Mouse (Mus musculus): ENCODE data around the gene Ppat.
A peak's percentile ranks its signal among the peaks of the same experiment; 100 is the strongest.
"Not testable (repeated sequence)": the region's sequence is repeated elsewhere in the genome, so short reads cannot be mapped to it uniquely, and the experiment has no call there.

Ppat gene

GRCm38 (mm10) chr5:76947758-76948157 is 3.6 kb downstream of the Ppat start:
- no peak for DNase-seq (ENCODE audit: low read depth, low spot score)

- no peak for DNase-seq (ENCODE audit: low read depth, low spot score)
Measured at GRCm38 (mm10) chr5:76947142-76947541, 4.2 kb downstream of the Ppat start.

- no peak for DNase-seq (ENCODE audit: low read depth, low spot score)
Measured at GRCm38 (mm10) chr5:76945678-76946033, 5.7 kb downstream of the Ppat start.

- DNase-seq (ENCODE audit: low read depth, low spot score) = no peak
Measured at GRCm38 (mm10) chr5:76944965-76945677, 6.3 kb downstream of the Ppat start.

GRCm38 (mm10) chr5:76942505-76942904 is 8.9 kb downstream of the Ppat start:
- no peak for DNase-seq (ENCODE audit: low read depth, low spot score)

GRCm38 (mm10) chr5:76941975-76942374 is 9.4 kb downstream of the Ppat start:
- DNase-seq (ENCODE audit: low read depth, low spot score) = no peak

GRCm38 (mm10) chr5:76939717-76940116 is 11.7 kb downstream of the Ppat start:
- no peak for DNase-seq (ENCODE audit: low read depth, low spot score)

GRCm38 (mm10) chr5:76929180-76929877 is 22.0 kb downstream of the Ppat start:
- no peak for DNase-seq (ENCODE audit: low read depth, low spot score)

GRCm38 (mm10) chr5:76928124-76928832 is 23.1 kb downstream of the Ppat start:
- DNase-seq (ENCODE audit: low read depth, low spot score) = peak; percentile 73

GRCm38 (mm10) chr5:76924296-76924695 is 27.1 kb downstream of the Ppat start:
- DNase-seq (ENCODE audit: low read depth, low spot score) = no peak

GRCm38 (mm10) chr5:76923428-76923827 is 27.9 kb downstream of the Ppat start:
- DNase-seq (ENCODE audit: low read depth, low spot score) = no peak

- DNase-seq (ENCODE audit: low read depth, low spot score) = no peak
Measured at GRCm38 (mm10) chr5:76922833-76923232, 28.5 kb downstream of the Ppat start.

GRCm38 (mm10) chr5:76912522-76912921 is 38.9 kb downstream of the Ppat start:
- not testable (repeated sequence) for DNase-seq (ENCODE audit: low read depth, low spot score)

GRCm38 (mm10) chr5:76910807-76911206 is 40.6 kb downstream of the Ppat start:
- no peak for DNase-seq (ENCODE audit: low read depth, low spot score)

- DNase-seq (ENCODE audit: low read depth, low spot score) = no peak
Measured at GRCm38 (mm10) chr5:76906155-76906499, 45.3 kb downstream of the Ppat start.

GRCm38 (mm10) chr5:76905405-76906154 is 45.8 kb downstream of the Ppat start, which contains the start of gene Aasdh:
Gene Aasdh (minus strand): TSS chr5:76905514.
- DNase-seq (ENCODE audit: low read depth, low spot score) = peak; percentile 97

- DNase-seq (ENCODE audit: low read depth, low spot score) = peak; percentile 8
Measured at GRCm38 (mm10) chr5:76904713-76905404, 46.5 kb downstream of the Ppat start.

- no peak for DNase-seq (ENCODE audit: low read depth, low spot score)
Measured at GRCm38 (mm10) chr5:76902131-76902530, 49.2 kb downstream of the Ppat start.

GRCm38 (mm10) chr5:76893084-76893483 is 58.3 kb downstream of the Ppat start:
- DNase-seq (ENCODE audit: low read depth, low spot score) = no peak

- no peak for DNase-seq (ENCODE audit: low read depth, low spot score)
Measured at GRCm38 (mm10) chr5:76892608-76893007, 58.8 kb downstream of the Ppat start.

- DNase-seq (ENCODE audit: low read depth, low spot score) = no peak
Measured at GRCm38 (mm10) chr5:76887011-76887410, 64.4 kb downstream of the Ppat start.

All from forelimb bud, embryonic 11.5 days (tissue).